Mouse (Mus musculus): ENCODE measurements around the gene Ss18l1. TPM values are rescaled to one million over a fixed set of nuclear protein-coding genes. Genes with fewer than 3 reads are reported as not detected.

Gene Ss18l1
- total and polyA plus RNA-seq, 3 experiments = 2.0 to 3.0 (median 2.1) TPM

DNA sequence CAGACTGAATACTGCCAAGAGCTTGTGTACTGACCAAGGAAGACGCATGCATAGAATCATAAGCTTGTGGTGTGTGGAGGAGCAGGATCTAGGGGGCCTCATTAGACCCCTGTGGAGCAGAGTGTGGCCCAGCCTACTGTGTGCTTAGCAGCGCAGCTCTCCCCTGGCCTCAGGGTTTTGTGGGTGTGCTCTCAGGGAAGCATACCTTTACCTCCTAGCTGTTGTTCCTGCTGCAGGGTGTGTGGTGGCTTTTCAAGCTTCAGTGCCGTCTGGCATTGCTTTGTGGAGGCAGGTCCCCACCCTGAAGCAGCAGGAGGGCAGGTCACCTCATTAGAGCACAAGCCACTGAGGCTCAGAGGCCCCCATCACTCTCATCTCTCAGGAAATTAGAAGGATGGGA lies 35.3 kb downstream of the Ss18l1 start:
- no peak overlapping the region for H3K27ac ChIP-seq (ENCODE audit: insufficient read depth, low read depth)
- DNase-seq (ENCODE audit: extremely low read depth) = no peak
- H3K4me3 ChIP-seq (replicated peaks in 1 of 3; ENCODE audit: low read depth in 2 of 3, low read length in 2 of 3, poor library complexity in 1 of 3) = no peak overlapping the region
- in situ Hi-C loops (cut with MboI; ENCODE audit: low pct_ligation_motif_present, low pct_unique_long_range_greater_than_20kb, low sequenced_read_pairs) = no loop called here
- H3K4me2 ChIP-seq (ENCODE audit: insufficient read depth, low read depth, poor library complexity, severe bottlenecking) = no peak overlapping the region
- no peaks in the 10 kb centered on the region for H3K9me3 ChIP-seq (replicated peaks; ENCODE audit: low read length)
- H3K36me3 ChIP-seq (replicated peaks in 1 of 2; ENCODE audit: control insufficient read depth in 1 of 2, insufficient read depth in 1 of 2, low read length in 1 of 2) = peaks cover 24 to 71% of the 10 kb centered on the region in 2 experiments
- no peak overlapping the region for H3K9ac ChIP-seq (ENCODE audit: insufficient read depth, low read depth)
- no peaks in the 10 kb centered on the region for H3K27me3 ChIP-seq (replicated peaks)
- peaks cover 0 to 24% of the 10 kb centered on the region in 2 experiments; a peak in 2 of 4 replicates for H3K4me1 ChIP-seq (ENCODE audit: control insufficient read depth in 1 of 2, insufficient read depth in 2 of 2)
- H3K79me2 ChIP-seq (replicated peaks; ENCODE audit: control insufficient read depth, extremely low read depth, insufficient read depth, poor library complexity, severe bottlenecking) = no peaks in the 10 kb centered on the region
- dilution Hi-C loops (cut with MboI; ENCODE audit: extremely low pct_ligation_motif_present, extremely low pct_unique_long_range_greater_than_20kb, low sequenced_read_pairs) = no loop called here
- no peak for TF ChIP-seq JUND (conservative IDR thresholded peaks at IDR 0.05; ENCODE audit: low read depth, low read length)
- no peak for TF ChIP-seq USF2 (conservative IDR thresholded peaks at IDR 0.05; ENCODE audit: low read depth, low read length)
- TF ChIP-seq ZNF384 (IDR thresholded peaks at IDR 0.05; ENCODE audit: low read depth, low read length) = no peak
- no peak for TF ChIP-seq CHD1 (IDR thresholded peaks at IDR 0.05; ENCODE audit: low read depth, low read length)
- no peak for TF ChIP-seq TBP (conservative IDR thresholded peaks at IDR 0.05; ENCODE audit: low read depth, low read length)
- TF ChIP-seq SIN3A (IDR thresholded peaks at IDR 0.05; ENCODE audit: low read length) = no peak
- TF ChIP-seq POLR2A (IDR thresholded peaks at IDR 0.05; ENCODE audit: low read depth, low read length) = no peak
- TF ChIP-seq ZC3H11A (IDR thresholded peaks at IDR 0.05; ENCODE audit: low read depth, low read length) = no peak
- TF ChIP-seq MAX (IDR thresholded peaks at IDR 0.05; ENCODE audit: low read length) = no peak
- TF ChIP-seq MXI1 (IDR thresholded peaks at IDR 0.05; ENCODE audit: low read depth, low read length) = no peak
- TF ChIP-seq EP300 (IDR thresholded peaks at IDR 0.05; ENCODE audit: low read length) = no peak
- no peak for TF ChIP-seq PAX5 (IDR thresholded peaks at IDR 0.05; ENCODE audit: low read length)

DNA sequence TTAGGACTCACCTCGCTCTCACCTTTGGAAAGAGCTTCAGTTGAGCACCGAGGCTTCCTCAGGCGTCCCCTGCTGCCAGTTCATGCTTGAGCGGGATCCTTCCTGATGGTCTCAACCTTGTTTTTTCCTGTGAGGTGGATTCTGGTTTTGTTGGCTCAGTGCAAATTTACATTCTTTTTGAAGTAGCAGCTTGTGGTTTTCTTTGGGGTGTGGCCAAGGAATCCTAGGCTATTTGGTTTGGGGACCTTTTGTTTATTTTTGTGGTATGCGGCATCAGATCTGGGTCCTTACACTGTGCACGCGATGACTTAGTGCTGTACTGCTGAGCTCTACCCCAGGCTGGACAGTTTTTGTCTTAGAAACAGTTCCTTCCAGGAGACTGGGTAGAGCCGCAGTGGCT lies 38.4 kb downstream of the Ss18l1 start:
- Histone ChIP-seq H3K79me2 (replicated peaks; ENCODE audit: control insufficient read depth, extremely low read depth, insufficient read depth, poor library complexity, severe bottlenecking) (no peaks in the 10 kb centered on the region), H3K4me3 (replicated peaks in 1 of 3; ENCODE audit: low read depth in 2 of 3, low read length in 2 of 3, poor library complexity in 1 of 3) (no peak overlapping the region), H3K9me3 (replicated peaks; ENCODE audit: low read length) (no peaks in the 10 kb centered on the region), H3K9ac (ENCODE audit: insufficient read depth, low read depth) (no peak overlapping the region), H3K36me3 (replicated peaks in 1 of 2; ENCODE audit: control insufficient read depth in 1 of 2, insufficient read depth in 1 of 2, low read length in 1 of 2) (peaks cover 41 to 81% of the 10 kb centered on the region in 2 experiments), H3K27me3 (replicated peaks) (no peaks in the 10 kb centered on the region), H3K4me2 (ENCODE audit: insufficient read depth, low read depth, poor library complexity, severe bottlenecking) (no peak overlapping the region), H3K4me1 (ENCODE audit: control insufficient read depth in 1 of 2, insufficient read depth in 2 of 2) (peaks cover 0 to 30% of the 10 kb centered on the region in 2 experiments; a peak in 2 of 4 replicates), H3K27ac (ENCODE audit: insufficient read depth, low read depth) (no peak overlapping the region)
- dilution Hi-C loops (cut with MboI; ENCODE audit: extremely low pct_ligation_motif_present, extremely low pct_unique_long_range_greater_than_20kb, low sequenced_read_pairs) = no loop called here
- DNase-seq (ENCODE audit: extremely low read depth) = no peak
- in situ Hi-C loops (cut with MboI; ENCODE audit: low pct_ligation_motif_present, low pct_unique_long_range_greater_than_20kb, low sequenced_read_pairs) = no loop called here
- no peak for TF ChIP-seq MAZ (IDR thresholded peaks at IDR 0.05; ENCODE audit: low read depth, low read length)
- no peak for TF ChIP-seq GABPA (IDR thresholded peaks at IDR 0.05; ENCODE audit: insufficient replicate concordance, low read depth, low read length)
- TF ChIP-seq TCF12 (IDR thresholded peaks at IDR 0.05; ENCODE audit: low read depth, low read length) = no peak
- TF ChIP-seq UBTF (IDR thresholded peaks at IDR 0.05; ENCODE audit: low read depth, low read length) = no peak
- no peak for TF ChIP-seq KAT2A (IDR thresholded peaks at IDR 0.05; ENCODE audit: insufficient replicate concordance, low read length)
- TF ChIP-seq SIN3A (IDR thresholded peaks at IDR 0.05; ENCODE audit: low read length) = no peak
- no peak for TF ChIP-seq RAD21 (IDR thresholded peaks at IDR 0.05; ENCODE audit: low read depth, low read length)
- TF ChIP-seq ELF1 (IDR thresholded peaks at IDR 0.05; ENCODE audit: low read depth, low read length) = no peak
- no peak for TF ChIP-seq POLR2AphosphoS2 (IDR thresholded peaks at IDR 0.05; ENCODE audit: low read depth, low read length)
